Mouse (Mus musculus): ENCODE results near the gene Gpr25.

Gpr25 gene

DNA sequence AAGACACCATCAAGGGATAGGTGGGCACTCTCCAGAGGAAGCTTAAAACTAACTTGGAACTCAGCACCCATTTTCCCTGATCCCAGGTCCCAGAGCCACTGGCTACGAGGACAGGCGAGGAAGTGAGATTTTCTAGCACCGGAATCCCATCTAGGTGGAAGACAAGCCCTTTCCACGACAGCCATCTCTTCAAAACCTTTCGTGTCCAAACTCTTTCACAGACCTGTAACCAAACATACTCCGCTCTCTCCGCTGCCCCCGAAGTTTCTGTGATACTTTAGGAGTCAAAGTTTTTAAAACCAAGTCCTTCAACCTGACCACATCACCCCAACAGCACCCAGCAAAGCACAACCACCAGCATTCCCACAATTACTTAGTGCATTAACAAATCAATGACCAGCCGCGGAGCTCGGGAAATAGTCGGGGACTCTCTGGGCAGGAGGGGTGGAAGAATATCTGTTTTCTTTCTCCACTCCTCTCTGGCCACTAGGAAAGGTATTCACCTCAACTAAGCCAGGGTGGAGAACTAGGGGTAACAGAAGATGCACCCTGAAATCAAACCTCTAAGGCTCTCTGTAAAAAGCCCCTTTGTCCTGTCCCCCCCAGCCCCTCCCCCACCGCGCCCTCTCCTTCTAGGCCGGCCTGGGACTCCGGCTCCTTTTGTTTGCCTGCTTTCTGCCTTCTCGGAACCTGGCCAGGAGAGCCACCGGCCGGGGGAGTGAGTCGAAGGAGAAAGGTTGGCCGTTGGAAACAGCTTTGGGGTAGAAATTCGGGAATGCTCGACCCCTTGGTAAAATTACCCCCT is 27.5 kb downstream of the Gpr25 start:
- no peak for DNase-seq (ENCODE audit: low spot score in 2 of 2)

DNA sequence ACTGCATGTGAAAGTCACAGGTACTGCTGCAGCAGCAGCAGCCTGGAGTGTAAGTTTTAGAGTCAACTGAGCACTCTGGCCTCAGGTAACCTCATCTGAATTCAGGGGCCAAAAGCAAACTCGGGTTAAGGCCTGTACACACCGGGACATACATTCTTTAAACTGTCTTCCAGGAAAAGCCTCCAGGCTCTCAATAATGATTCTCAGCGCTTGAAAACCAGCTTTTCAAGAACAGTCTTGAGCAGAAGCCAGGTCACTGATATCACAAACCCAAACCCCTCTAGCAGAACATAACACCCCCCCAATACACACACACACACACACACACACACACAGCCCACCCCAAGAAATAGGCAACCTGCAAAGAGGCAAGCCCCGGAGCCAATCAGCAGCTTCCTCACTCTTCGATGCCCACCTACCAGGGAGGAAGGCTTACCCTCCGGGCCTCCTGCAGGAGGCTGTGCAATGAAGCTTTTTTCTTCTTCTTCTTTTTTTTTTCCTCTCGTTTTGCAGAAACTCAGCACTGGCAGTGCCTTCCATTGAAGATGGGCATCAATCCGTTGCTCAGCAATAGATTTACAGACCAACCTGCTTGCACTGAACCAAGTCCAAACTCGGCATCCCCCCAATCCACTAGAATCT is 28.3 kb downstream of the Gpr25 start:
- DNase-seq (ENCODE audit: low spot score in 2 of 2), result no peak

DNA sequence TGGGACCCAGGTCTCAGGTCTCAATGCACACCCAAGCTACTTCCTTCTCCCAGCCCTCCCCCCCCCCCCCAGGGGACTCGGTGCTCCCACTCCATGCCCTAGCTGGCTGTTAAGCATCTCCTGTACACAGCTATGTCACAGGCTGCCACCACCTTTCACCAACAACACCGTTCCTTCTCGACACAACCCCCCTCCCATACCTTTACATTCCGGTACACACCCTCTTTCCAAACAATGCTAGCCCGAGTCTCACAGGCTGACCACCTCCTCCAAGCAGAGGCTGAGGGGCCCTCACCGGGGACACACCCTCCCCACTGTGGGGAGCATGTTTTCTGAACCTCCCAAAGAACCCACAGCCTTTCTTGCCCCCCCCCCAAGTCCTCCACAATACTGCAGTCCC is 29.1 kb downstream of the Gpr25 start:
- no peak for DNase-seq (ENCODE audit: low spot score in 2 of 2)

DNA sequence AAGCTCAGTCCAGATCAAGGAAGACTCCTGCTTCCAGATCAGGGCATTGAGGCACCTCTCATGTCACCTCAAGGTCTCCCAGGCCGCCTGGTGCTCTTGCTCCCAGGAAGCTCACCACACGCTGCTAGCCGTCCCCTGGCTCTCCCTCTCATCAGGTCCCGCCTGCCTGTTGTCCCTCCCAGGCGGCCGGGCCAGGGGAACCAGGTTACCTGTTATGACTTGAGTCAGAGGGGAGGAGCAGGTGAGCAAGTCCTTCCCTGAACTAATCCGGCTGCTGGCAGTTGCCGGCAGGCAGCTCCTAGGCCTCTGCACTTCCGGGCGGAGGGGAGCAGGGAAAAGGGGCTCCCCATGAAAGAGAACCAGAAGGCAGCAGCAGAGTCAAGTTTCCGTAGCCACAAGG is 30.5 kb downstream of the Gpr25 start:
- no peak for DNase-seq (ENCODE audit: low spot score in 2 of 2)

DNA sequence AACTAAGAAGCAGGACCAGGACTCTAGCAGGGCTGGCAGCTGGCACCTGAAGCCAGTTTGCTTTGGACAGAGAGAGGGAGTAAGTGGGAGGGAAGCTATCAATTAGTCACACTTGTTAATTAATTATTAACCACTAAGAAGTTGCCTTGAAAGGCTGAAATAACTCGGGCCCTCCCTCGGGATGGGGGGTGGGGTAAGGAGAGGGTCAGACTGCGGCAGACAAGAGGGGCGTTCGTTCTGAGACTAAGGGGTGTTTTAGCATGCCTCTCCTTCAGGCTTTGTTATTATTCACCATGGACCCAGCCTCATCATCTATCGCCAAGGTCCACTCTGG is 31.7 kb downstream of the Gpr25 start:
- no peak for DNase-seq (ENCODE audit: low spot score in 2 of 2)

DNA sequence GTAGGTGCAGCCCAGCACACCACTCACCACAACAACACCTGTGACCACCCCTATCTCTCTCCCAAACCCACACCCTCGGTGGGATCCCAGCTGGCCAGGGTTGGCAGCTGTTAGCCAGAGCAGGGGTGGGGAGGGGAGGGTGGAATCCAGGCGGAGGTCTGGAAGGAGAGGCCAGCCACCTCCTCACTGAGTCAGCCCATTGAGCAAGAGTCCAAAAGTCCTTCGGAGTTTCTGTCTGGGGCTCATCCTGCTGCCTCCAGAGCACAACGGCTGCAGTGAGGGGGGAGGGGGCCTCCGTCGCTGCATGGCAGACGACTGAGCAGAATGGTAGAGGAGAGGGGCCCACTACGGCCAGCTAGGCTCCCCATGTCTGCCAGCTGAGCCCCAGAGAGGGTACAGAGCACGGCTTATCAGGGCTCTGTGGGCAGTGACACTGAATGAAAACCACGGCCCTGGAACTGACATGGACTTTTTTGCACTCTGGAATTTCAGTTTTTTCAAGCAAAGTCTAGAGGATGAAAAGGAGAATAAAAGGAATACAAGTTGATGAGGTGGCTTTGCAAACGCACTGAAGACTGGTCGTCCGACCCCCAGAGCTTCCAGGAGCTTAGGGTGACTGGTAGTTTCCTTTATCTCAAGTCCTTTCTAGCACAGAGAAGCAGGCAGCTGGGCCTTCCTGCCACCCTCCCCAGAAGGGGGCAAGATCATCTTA is 32.2 kb downstream of the Gpr25 start:
- no peak for DNase-seq (ENCODE audit: low spot score in 2 of 2)

DNA sequence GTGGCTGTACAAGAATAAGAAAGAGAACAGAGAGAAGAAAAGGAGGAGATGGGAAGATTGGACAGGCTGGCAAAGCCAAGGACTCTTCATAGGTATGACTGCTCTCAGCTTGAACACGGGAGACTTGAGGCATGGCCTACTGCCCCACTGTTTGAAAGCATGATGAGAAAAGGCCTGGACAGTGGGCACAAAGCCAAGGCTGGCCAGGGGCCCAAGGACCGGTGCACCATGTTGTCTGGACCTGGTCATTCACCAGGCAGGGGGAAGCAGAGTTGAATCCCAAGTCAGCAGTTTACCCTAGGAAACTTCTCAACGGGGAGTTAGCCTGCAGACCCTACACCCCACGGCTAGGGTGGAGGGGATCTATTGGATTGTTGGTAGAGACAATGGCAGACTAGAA is 32.8 kb downstream of the Gpr25 start:
- DNase-seq (ENCODE audit: low spot score in 2 of 2), result no peak

DNA sequence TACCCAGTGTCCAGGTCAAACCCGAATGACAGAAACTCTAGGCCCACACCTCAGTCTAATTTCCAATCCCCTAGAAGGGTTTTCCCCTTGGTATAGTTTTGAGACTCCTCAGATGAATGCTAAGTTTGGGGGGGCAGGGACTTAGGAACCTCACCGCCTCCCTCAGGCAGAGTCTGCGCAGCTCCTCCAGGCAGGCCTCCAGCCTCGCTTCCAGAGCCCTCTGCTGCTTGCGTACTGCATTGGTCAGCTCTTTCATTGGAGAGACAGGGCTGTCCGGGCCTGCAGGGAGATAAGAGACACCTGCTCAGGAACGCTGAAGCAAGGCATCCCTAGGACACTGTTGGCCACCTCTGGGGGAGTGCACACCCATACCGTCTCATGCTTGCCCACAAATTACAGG is 34.0 kb downstream of the Gpr25 start:
- no peak for DNase-seq (ENCODE audit: low spot score in 2 of 2)

DNA sequence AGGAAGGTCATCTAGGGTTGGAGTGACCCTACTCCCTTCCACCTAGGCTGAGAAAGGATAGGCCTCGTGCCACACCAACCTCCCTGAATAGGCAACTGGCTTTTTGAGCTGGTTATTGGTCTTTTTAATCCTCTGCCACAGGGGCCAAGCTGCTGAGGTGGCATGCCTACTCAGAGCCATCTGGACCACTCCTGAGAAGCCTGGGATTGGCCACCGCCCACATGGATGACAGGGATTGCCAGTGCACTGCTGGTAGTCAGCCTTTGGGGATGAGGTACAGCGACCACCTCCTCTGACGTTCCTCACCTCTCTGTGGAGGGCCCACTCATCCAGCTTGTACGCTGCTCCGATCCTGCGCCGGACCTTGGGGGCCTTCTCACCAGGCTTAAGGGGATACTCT is 34.8 kb downstream of the Gpr25 start:
- no peak for DNase-seq (ENCODE audit: low spot score in 2 of 2)

DNA sequence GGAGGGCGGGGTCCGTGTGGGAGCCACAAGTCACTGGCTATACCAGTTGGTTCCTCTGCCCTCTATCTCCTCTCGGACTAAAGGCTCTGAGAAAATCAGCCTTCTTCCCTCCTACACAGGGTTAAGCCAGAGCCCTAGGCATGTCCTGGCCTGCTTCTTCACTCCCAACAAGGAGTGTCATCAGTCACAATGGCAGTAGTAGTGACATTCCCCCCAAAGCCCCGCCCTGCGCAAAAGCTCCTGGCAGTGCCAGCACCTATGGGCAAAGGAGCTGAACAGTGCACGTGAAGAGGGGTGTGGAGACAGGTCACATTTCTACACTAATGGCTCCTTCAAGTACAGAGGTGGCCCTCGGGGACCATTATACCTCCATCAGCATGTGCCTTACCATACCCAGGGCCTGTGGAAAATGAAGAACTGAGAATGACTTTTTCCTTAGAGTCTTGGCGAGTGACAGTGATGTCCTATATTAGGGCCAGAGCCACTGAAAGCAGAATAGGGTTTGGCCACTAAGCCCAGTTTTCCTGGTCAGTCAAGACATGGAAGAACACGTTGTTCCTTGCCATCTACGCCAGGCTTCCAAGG is 36.8 kb downstream of the Gpr25 start:
- DNase-seq (ENCODE audit: low spot score in 2 of 2), result no peak

DNA sequence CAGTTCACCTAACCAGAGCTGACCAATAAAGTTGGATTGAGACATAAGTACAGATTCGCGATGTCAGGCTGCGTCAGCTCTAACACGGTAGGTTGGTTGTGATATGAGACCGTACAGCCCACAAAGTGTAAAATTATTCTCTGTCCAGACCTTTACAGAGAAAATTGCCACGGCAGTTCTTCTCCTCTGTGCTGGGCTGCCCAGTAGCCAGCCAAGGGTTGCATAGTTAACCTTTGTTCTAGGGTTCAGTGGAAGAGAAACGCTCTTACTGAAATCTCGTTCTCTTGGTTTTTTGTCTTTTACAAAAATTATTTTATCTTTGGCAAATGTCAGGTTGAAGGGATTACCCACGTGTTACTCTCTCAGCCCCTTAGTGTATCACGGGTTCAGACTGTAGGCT is 38.3 kb downstream of the Gpr25 start:
- DNase-seq (ENCODE audit: low spot score in 2 of 2), result no peak

DNA sequence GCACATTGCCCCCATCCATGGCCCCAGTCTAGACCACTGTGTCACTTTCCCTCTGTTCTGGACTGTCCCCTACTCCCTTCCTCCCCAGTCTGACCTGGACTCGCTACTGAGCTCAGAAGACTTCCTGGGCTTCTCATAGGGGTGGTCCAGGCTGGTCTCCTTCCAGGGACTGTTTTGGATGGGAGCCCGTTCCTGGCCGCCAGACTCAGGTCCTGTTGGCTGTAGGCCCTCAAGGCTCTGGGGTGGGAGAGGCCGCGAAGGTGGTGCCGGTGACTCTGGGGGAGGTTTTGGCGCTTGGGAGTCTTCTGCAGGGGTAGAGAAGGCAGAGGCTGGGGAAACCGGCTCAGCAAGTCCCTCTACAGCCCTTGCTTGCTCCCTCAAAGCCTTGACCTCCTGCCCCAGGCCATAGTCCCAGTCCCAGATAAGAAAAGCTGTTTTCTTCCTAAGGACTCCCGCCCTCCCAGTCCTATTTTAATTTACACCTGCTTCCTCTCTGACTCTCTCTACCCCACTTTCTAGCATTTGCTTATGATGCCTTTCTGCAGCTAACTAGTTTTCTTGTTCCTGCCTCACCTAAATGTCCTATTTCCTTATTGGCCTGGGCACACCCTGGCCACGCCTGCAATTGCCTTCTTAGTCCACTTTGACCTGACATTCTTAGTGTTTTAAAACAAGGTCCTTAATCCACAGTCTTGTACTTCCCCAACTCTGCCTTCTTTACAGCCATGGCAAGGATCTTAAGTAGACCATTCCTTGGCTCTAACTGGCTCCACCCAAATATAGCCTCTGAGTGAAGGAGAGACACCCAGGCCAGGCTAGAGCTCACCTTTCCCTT is 40.4 kb downstream of the Gpr25 start:
- no peak for DNase-seq (ENCODE audit: low spot score in 2 of 2)

DNA sequence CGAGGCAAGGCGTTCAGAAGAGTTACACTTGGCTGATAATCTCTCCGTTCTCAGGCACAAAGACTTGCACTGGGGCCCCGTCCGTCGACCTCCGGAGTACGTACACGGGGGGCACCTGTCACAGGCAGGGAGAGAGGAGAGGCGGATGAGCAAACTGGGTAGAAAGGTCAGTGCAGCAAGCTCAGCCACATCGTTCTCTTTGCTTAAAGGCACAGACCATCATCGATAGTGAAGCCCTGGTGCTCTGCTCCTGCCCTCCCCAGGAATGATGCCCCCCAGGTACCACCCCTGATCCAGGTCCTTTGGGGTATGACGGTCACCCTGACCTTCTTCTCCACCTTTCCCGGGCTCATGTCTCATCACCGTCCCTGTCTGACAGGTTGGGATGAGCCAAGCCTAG is 46.4 kb downstream of the Gpr25 start:
- DNase-seq (ENCODE audit: low spot score in 2 of 2), result no peak

DNA sequence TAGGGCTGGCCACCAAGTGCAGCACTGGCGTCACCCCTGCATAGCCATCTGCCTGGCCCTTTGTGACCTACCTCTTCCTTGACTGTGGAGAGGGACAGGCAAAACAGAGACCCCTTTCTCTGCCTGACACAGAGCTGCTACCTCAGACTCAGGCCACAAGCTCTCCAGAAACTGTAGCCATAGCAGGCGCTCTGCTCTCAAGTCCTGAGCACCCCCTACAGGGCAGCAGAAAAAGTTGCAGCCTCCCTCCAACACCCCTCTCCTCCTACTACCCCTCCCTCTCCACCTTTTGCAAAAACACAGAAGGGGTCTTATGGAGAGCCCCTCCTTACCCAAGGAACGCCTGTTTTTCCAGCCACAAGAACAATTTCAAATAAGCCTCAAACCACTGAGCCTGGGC is 47.9 kb downstream of the Gpr25 start, which contains the start of gene Mroh3:
Mroh3 (minus strand) TSS at position 26 of the 400 bp plus-strand sequence.
- no peak for DNase-seq (ENCODE audit: low spot score in 2 of 2)
